Mouse (Mus musculus): ENCODE results near the gene Afg3l1. TPM values are rescaled to one million over a fixed set of nuclear protein-coding genes. Genes with fewer than 3 reads are reported as not detected.

Gene Afg3l1
- polyA plus RNA-seq, 1 experiment: 22.8 TPM

Other genes with a start within 250 kb of the Afg3l1 start
- 2.8 TPM in 1 of 2 replicates, not detected in the other for gene Spata2l, start 241.7 kb upstream of the Afg3l1 start, polyA plus RNA-seq (2011; ENCODE audit: insufficient read depth, insufficient read length, low replicate concordance, missing spikeins)
- gene Zfp276, start 223.7 kb upstream of the Afg3l1 start, polyA plus RNA-seq (2011; ENCODE audit: insufficient read depth, insufficient read length, low replicate concordance, missing spikeins): 10.9 and 29.2 TPM in 2 replicates
- 12.4 and 30.1 TPM in 2 replicates for gene Vps9d1, start 223.6 kb upstream of the Afg3l1 start, polyA plus RNA-seq (2011; ENCODE audit: insufficient read depth, insufficient read length, low replicate concordance, missing spikeins)
- gene Fanca, start 159.3 kb upstream of the Afg3l1 start, polyA plus RNA-seq (2011; ENCODE audit: insufficient read depth, insufficient read length, low replicate concordance, missing spikeins): 45.3 and 60.2 TPM in 2 replicates
- 1.5 TPM in 2 replicates for gene Spire2, start 145.2 kb upstream of the Afg3l1 start, polyA plus RNA-seq (2011; ENCODE audit: insufficient read depth, insufficient read length, low replicate concordance, missing spikeins)
- gene Tcf25, start 104.2 kb upstream of the Afg3l1 start, polyA plus RNA-seq (2011; ENCODE audit: insufficient read depth, insufficient read length, low replicate concordance, missing spikeins): 171 and 310 TPM in 2 replicates
- 0.36 and 0.70 TPM in 2 replicates for gene Mc1r, start 70.8 kb upstream of the Afg3l1 start, polyA plus RNA-seq (2011; ENCODE audit: insufficient read depth, insufficient read length, low replicate concordance, missing spikeins)
- gene Tubb3, start 66.5 kb upstream of the Afg3l1 start, polyA plus RNA-seq (2011; ENCODE audit: insufficient read depth, insufficient read length, low replicate concordance, missing spikeins): 0.56 and 1.4 TPM in 2 replicates
- 10.3 and 16.7 TPM in 2 replicates for gene Def8, start 54.4 kb upstream of the Afg3l1 start, polyA plus RNA-seq (2011; ENCODE audit: insufficient read depth, insufficient read length, low replicate concordance, missing spikeins)
- not detected in 2 replicates for gene Dbndd1, start 37.6 kb downstream of the Afg3l1 start, polyA plus RNA-seq (2011; ENCODE audit: insufficient read depth, insufficient read length, low replicate concordance, missing spikeins)
- 3.4 and 6.3 TPM in 2 replicates for gene Gas8, start 40.9 kb downstream of the Afg3l1 start, polyA plus RNA-seq (2011; ENCODE audit: insufficient read depth, insufficient read length, low replicate concordance, missing spikeins)
- gene Rhou, start 176.0 kb downstream of the Afg3l1 start, polyA plus RNA-seq (2011; ENCODE audit: insufficient read depth, insufficient read length, low replicate concordance, missing spikeins): 5.3 and 17.9 TPM in 2 replicates

Measured in bone marrow, adult 2 months (tissue).